Mouse (Mus musculus) gastrocnemius, postnatal 25 days (tissue): ENCODE measurements around the gene Ankrd63. TPM values are rescaled to one million over a fixed set of nuclear protein-coding genes. Genes with fewer than 3 reads are reported as not detected.
A peak's percentile ranks its signal among the peaks of the same experiment; 100 is the strongest.

ENCODE experiments used
- DNase-seq: peaks from one replicate; pipeline ENCODE4 v3.0.0; 2022
- long read RNA-seq, 2 experiments: library from polyadenylated mRNA; stranded (forward); transcript quantifications; one replicate each; pipeline ENCODE4 v2.0.0; 2021
- total RNA-seq, 2 experiments: library from RNA; stranded (reverse); gene quantifications; 1 replicate in 1 of 2; 2 replicates in 1 of 2; pipeline ENCODE4 v1.2.3; 2021

Ankrd63 gene
- not detected for total RNA-seq
- long read RNA-seq, experiment 1 = 0 reads
- long read RNA-seq, experiment 2 = 0 reads

- no peak for DNase-seq
Measured at GRCm38 (mm10) chr2:118703913-118704730, at the start of gene Ankrd63. Gene Ankrd63, minus strand, starts transcription at chr2:118703963.

- DNase-seq = no peak
Measured at GRCm38 (mm10) chr2:118752792-118753108, 49.0 kb upstream of the Ankrd63 start.

- DNase-seq = no peak
Measured at GRCm38 (mm10) chr2:118751896-118752791, 48.4 kb upstream of the Ankrd63 start.

DNA sequence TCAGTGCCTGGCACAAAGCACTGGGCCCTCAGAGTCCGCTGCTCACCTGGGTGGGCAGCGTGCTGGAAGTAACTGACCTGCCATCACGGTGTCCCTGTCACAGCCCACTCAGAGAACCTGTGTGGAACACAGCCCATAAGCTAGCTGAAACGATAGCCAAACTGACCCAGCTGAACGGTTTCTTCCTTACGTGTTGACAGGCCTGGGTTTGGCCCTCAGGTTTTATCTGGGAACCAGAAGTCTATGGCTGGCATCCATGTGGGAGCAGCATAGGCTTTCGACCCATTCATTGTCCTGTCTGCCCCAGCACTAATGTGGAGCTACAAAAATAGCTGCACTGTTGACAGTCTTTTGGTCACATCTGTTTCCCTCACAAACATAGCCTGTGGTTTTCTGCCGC lies 46.7 kb upstream of the Ankrd63 start:
- no peak for DNase-seq

DNA sequence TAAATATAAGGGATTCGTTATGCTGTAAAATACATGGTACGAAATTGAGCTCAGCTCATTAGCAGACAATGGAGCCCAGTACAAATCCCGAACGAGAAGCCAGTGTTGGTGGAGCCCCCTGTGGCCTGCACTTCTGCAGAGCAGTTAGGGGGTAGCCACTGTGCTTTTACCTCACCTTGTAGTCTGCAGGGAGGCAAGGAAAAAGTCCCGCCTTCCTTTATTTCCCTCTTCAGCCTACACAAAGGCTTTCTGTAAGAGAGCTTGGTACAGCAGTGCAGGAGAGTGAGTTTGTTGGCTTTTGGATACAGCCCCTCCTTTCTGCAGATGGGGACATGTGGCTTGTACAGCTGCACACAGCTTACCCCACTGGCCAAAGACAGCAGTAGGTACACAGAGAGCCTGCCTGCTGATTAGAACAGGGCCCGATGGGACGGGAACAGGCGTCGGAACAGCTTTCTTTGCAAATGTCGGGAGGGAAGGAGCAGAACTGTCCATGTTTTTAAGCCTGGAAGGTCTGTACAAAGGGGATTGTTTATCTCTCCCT lies 45.6 kb upstream of the Ankrd63 start:
- no peak for DNase-seq

GRCm38 (mm10) chr2:118747301-118747960 lies 43.7 kb upstream of the Ankrd63 start:
- DNase-seq = no peak

DNA sequence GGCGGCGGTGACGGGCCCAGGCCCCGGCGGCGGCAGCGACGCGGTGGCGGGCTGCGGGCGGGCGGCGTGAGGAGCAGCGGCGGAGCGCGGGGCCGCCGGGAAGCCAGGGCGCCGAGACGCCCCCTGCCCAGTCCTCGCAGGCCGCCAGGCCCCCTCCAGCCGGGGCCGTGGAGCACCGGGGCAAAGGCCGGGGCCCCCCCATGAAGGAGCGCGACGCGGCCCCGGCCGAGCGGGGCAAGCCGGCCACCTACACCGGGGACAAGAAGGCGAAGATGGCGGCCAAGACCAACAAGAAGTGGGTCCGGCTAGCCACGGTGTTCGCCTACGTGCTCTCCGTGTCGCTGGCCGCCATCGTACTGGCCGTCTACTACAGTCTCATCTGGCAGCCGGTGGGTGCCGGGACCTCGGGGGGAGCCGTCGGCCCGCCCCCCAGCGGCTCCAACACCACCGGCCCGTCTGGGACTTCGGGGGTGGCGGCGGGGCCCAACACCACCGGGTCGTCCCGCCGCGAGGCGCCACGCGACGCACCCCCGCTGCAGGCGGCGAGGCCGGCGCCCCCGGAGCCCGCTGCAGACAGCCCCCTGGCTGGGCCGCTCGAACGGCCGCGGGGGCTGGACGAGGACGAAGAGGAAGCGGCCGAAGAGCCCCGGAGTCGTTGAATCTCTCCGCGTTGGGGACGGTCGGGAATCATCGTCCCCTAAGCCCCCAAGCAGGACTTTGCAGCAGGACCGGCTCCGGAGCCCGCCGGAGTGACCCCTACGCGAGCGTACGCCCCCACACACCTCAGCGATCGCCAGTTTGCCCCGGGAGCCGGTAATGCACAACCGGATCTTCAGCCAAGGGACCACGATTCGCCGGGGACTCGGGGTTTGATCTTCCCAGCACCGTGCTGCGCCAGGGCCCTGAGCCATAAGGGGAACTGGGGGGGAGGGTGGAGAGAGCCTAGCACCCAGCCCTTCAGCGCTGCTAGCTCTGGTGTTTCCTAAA lies 42.4 kb upstream of the Ankrd63 start:
- no peak for DNase-seq

DNA sequence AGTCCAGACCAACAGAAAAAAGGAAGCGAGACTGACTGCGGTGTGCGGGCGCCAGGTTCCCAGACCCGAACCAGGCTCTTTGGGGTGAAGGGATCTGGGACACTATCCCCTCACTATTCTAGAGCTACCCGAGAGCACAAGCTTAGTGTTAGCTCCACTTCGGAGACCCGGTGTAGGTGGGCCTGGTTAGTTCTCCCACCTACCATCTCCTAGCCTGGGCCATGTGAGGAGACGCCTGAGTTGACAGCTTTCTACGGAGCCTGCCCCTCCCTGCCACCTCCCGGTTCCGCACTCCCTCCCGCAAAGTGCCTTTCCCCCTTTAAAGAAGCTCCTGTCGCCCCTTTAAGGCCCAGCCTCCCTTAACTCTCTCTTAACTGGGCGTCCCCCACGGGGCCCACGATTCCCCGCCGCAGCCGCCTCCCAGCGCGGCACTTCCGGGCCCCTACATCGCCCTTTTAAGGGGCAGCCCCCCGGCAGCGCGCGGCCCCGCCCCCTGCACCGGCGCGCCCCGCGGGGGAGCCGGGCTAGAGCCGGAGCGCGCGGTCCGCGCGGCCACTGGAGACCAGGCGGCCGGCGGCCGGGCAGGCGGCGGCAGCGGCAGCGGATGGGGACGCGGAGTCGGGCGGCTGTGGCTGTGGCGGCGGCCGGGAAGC lies 41.6 kb upstream of the Ankrd63 start, which contains the start of gene Inafm2:
Inafm2 (plus strand) TSS at position 527 of the 653 bp plus-strand sequence.
- DNase-seq = peak; percentile 95

GRCm38 (mm10) chr2:118744621-118745020 lies 40.9 kb upstream of the Ankrd63 start:
- DNase-seq = no peak

DNA sequence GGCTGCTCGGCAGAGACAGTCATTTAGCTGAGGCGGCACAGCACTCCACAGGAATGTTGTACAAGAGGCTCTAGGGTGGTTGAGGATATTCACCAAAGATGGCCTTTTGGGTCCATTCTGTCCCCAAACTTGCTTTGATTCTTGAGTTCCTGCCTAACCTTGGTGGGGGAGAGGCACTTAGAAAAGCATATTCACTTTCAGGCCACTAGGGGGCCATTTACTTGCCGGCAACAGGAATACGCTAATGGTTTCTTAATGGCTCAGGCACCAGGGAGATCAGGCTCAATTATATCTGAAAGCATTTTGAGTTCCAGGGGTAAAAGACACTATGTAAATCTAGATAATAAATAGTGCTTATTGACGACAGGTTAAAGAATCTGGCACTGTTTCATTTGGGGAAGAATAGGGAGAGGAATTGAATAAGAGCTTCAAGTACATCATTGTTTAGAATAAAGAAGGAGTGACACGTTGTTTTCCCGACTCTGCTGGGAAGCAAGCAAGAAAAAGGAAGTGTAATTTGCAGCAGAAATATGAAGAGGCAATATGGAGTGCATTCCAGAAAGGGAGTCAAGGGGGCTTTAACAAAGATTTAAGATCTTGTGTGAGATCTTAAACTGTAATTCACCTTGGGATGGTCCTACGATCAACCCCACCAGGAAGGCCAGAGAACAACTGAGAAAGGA lies 39.6 kb upstream of the Ankrd63 start:
- no peak for DNase-seq

DNA sequence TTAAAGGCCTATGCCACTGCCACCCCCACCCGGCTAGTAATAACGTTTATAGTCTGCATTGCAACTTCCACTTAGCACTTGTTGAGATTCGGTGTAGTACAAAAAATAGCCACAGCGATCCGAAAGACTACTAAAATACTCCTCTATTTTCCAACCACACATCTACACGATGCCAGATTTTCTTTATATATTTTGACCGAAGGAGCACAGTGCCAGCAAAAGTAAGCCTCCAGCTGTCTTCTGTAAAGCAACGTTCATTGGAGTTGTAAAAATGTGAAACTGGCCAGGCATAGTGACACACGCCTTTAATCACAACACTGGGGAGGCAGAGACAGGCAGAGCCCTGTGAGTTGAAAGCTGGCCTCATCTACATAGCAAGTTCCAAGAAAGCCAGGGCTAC lies 37.4 kb upstream of the Ankrd63 start:
- no peak for DNase-seq

- DNase-seq = no peak
Measured at GRCm38 (mm10) chr2:118740341-118740740, 36.6 kb upstream of the Ankrd63 start.

DNA sequence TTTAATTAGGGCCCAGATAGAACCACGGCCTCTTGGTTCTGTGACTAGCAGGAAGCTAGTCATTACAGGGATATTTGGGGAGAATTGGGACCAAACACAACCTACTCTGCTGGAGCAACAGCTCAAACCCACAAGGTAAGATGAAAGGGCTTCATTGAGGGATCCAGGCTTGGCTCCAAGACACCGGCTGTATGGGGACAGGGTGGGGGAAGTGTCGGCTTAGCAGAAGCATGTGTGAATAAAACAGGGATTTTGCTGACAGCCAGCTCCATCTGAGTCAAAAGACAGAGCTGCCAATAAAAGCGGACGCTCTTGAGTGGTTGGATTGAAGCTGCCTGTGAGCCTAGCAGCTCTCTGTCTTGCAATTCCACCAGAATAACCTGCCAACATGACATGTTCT lies 29.6 kb upstream of the Ankrd63 start:
- no peak for DNase-seq

DNA sequence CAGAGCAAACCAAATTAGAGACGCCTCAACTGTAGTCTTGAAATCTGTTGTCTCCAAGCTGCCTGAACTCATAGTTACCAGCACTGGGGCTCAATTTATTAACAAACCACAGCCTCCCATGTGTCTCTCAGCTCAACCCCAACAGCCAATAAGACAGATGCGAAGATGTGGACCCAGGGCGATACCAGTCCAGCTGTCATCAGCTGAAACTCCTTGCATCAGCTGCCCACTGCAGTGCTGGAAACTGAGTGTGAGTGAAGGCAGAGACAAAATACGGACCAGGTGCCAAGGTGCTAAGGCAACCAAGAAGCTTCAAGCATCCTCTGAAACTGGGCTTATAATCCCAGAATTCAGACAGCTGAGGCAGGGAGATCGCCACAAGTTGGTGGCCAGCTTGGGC lies 28.2 kb upstream of the Ankrd63 start:
- DNase-seq = no peak

DNA sequence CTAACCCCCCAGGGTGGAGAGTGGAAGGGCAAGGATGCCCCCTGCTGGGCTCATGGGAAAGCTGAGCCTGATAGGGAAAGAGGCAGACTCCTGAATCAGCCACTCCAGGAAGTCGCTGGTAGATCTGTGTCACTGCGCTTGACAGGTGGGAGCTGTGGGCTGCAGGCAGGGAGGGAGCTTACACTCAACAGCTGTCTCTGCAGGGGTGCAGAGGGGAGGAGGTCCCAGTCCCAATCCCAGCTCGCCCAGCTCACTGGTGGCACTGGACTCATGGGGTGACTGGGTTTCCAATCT lies 26.8 kb upstream of the Ankrd63 start:
- DNase-seq = peak; percentile 50

GRCm38 (mm10) chr2:118729816-118730621 lies 26.3 kb upstream of the Ankrd63 start:
- no peak for DNase-seq

DNA sequence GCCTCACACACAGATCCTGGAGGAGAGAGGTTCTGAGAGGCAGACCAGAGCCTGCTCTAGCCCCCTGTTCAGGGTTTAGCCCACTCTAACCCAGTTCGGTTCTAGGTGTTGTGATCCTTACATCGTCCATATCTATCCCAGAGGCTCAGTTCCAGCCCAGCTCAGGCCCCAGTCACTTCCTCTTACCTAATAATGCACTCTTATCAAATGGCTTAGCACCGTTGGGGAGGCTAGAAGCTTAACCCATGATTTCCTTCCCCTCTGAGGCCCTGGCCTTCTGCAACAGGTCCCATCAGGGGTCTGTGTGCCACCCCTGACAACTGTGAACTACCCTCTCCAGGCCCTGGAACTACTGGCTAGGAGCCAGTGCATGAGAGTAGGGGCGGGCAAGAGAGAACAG lies 25.4 kb upstream of the Ankrd63 start:
- DNase-seq = no peak

GRCm38 (mm10) chr2:118728337-118728736 lies 24.6 kb upstream of the Ankrd63 start, which contains the start of gene Plcb2:
Gene Plcb2, minus strand, starts transcription at chr2:118728438.
- no peak for DNase-seq

DNA sequence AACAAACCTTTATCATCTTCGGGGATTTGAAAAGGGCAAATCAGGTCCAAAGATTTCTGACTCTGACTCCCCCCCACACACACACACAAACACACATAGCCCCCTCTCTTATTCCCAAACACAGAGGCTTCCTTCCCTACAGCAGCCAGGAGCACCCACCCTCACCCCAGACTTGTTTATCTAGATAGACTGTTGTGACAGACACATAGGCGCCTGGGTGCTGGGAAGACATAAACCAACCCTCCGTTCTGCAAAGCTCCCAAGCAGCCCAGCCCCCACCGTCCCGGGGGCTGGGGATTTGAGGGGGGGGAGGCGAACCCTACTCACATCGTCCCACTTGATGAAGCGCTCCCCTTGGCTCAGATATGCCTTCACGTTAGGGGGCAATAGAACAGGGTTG lies 24.1 kb upstream of the Ankrd63 start:
- DNase-seq = no peak
